Mouse (Mus musculus): ENCODE data around the gene Unc13c.

DNA sequence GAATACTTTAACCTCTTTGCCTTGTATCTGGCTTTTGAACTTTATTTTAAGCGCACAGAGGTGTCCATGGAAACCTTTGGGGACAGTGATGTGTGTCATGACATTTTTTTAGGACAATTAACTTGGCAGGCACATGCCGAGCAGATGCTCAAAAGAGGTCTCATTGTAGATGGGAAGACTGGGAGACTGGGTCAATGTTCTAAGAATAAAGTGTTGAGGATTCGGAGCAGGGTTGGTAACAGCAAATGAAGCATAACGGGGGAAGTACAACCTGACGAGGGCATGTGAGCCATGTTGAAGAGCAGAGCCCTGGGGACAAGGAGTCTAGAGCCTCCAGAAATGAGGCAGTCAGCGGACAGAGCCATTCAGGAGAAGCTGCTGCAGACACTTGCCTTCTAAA lies 6.3 kb downstream of the Unc13c start:
- TF ChIP-seq CTCF (IDR thresholded peaks at IDR 0.05; ENCODE audit: control insufficient read depth, insufficient read depth, low read length): no peak
- TF ChIP-seq POLR2A (IDR thresholded peaks at IDR 0.05; ENCODE audit: borderline replicate concordance, control insufficient read depth, low read depth, low read length): no peak
